Mouse (Mus musculus) G1E (cell line): ENCODE measurements around the gene Il12a.

ENCODE experiments used
- CTCF ChIP-seq: IDR thresholded peaks from 2 replicates; pipeline ENCODE4 v1.5.1; 2012; ENCODE audit warnings: low read depth, low read length, inconsistent platforms, mixed read lengths
- GATA1 ChIP-seq: IDR thresholded peaks from 2 replicates; pipeline ENCODE4 v1.6.1; 2012; ENCODE audit warnings: borderline replicate concordance, low read length, inconsistent platforms, mixed read lengths
- GATA2 ChIP-seq: IDR thresholded peaks from 2 replicates; pipeline ENCODE4 v1.6.1; 2012; ENCODE audit warnings: low read depth, low read length, inconsistent platforms, borderline replicate concordance
- TAL1 ChIP-seq: conservative IDR thresholded peaks from 2 replicates; pipeline ENCODE4 v1.6.1; 2012; ENCODE audit warnings: low read depth, low read length, inconsistent platforms, mixed read lengths

DNA sequence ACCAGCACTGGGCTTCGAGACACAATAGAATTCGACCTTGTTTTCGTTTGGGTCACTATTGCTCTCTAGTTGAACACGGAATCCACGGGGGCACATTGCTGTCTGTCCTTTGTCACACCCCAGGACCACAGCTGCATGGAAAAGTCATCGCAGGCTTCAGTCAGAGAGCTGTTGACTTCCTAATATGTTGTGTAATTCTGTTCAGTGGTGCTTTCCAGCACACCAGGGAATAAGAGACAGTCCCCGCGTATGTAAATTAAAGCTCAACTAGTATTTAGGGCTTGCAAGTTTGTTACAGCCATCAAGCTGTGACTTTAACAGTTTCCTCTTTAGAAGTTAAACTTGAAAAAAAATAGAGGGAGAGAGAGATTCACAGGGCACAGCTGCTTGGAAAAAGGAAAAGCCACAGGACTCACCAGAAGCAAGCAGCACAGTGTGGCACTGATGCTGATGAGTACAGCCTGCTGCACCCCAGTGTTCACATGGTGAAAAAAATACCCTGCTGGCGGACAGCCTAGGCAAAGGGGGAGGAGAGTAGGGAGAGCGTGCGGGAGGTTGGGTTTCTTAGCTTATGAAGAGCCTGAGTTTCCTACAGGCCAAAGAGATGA is 3.1 kb downstream of the Il12a start:
- TF ChIP-seq CTCF (no peak), TAL1 (no peak), GATA2 (no peak), GATA1 (no peak)
